Mouse (Mus musculus) limb, embryonic 12.5 days (tissue): ENCODE data around the gene Frmd8. TPM values are rescaled to one million over a fixed set of nuclear protein-coding genes. Genes with fewer than 3 reads are reported as not detected.
A peak's percentile ranks its signal among the peaks of the same experiment; 100 is the strongest.

Experiments
- ATAC-seq: fragments of 200-750 bp; cut with Nextera tagmentation; 2 replicates; pipeline ENCODE4 v1.8.0; 2017; ENCODE audit warnings: low read depth, moderate TSS enrichment; ENCODE audit not compliant: insufficient number of reproducible peaks, insufficient read depth, low FRiP score, low TSS enrichment
- H3K27ac ChIP-seq: fragments of 300-500 bp; sonication (generic); 2 replicates; pipeline ENCODE4 v1.5.1; 2016; ENCODE audit warnings: mild to moderate bottlenecking, moderate library complexity
- H3K27me3 ChIP-seq: fragments of 300-500 bp; sonication (generic); 2 replicates; pipeline ENCODE4 v1.6.1; 2016; ENCODE audit warnings: mild to moderate bottlenecking, moderate library complexity
- H3K36me3 ChIP-seq: fragments of 300-500 bp; sonication (generic); 2 replicates; pipeline ENCODE4 v1.6.1; 2016; ENCODE audit warnings: mild to moderate bottlenecking, moderate library complexity
- H3K4me1 ChIP-seq: fragments of 300-500 bp; sonication (generic); replicated peaks from 2 replicates; pipeline ENCODE4 v1.6.1; 2016
- H3K4me2 ChIP-seq: fragments of 300-500 bp; sonication (generic); 2 replicates; pipeline ENCODE4 v1.6.1; 2016; ENCODE audit warnings: mild to moderate bottlenecking, moderate library complexity
- H3K4me3 ChIP-seq: fragments of 300-500 bp; sonication (generic); replicated peaks from 2 replicates; pipeline ENCODE4 v1.5.1; 2016; ENCODE audit warnings: mild to moderate bottlenecking
- H3K9ac ChIP-seq: fragments of 300-500 bp; sonication (generic); replicated peaks from 2 replicates; pipeline ENCODE4 v1.6.1; 2016; ENCODE audit warnings: mild to moderate bottlenecking, moderate library complexity
- H3K9me3 ChIP-seq: fragments of 300-500 bp; sonication (generic); 2 replicates; pipeline ENCODE4 v1.6.1; 2016; ENCODE audit warnings: mild to moderate bottlenecking, moderate library complexity
- WGBS: fragments of 180-500 bp; shearing (Covaris S2); methylation state at CpG from one replicate; pipeline ENCODE4 v1.1.7; 2016; 5-methylcytosine and 5-hydroxymethylcytosine counted together
- polyA plus RNA-seq: library from polyadenylated mRNA; unstranded; fragments of >200 nt; fragmentation: Nextera tagmentation; extraction: Ambion mirVana; gene quantifications from 2 replicates; pipeline ENCODE4 v1.2.1, GENCODE M21; 2016

Frmd8 gene
- polyA plus RNA-seq, 1 experiment from 2014 or later, result 41.4 TPM

- peak overlapping the region; percentile 75 for H3K4me3 ChIP-seq
- H3K9ac ChIP-seq, result peak overlapping the region; percentile 79
- WGBS, result under 1% methylated on average over 67 of the region's 67 CpGs
- peak; percentile 97 for ATAC-seq
- H3K9me3 ChIP-seq, result no peaks in the 10 kb centered on the region
- H3K27ac ChIP-seq, result peak overlapping the region; percentile 99
- H3K27me3 ChIP-seq, result no peaks in the 10 kb centered on the region
- H3K4me2 ChIP-seq, result peak overlapping the region; percentile 70
- H3K36me3 ChIP-seq, result peaks cover 9% of the 10 kb centered on the region
- H3K4me1 ChIP-seq, result peaks cover 31% of the 10 kb centered on the region
These were observed 71.8 kb downstream of the Frmd8 start for GRCm38 (mm10) chr19:5803041-5803880.

GRCm38 (mm10) chr19:5802787-5803040, 72.4 kb downstream of the Frmd8 start:
- peak overlapping the region; percentile 99 for H3K27ac ChIP-seq
- H3K4me3 ChIP-seq, result peak overlapping the region; percentile 75
- no peak for ATAC-seq
- H3K36me3 ChIP-seq, result peaks cover 14% of the 10 kb centered on the region
- peak overlapping the region; percentile 70 for H3K4me2 ChIP-seq
- H3K9ac ChIP-seq, result peak overlapping the region; percentile 79
- peaks cover 31% of the 10 kb centered on the region for H3K4me1 ChIP-seq
- H3K9me3 ChIP-seq, result no peaks in the 10 kb centered on the region
- WGBS, result 0% methylated on average over 4 of the region's 4 CpGs
- H3K27me3 ChIP-seq, result no peaks in the 10 kb centered on the region

- peak overlapping the region; percentile 75 for H3K4me3 ChIP-seq
- H3K36me3 ChIP-seq, result peaks cover 19% of the 10 kb centered on the region
- H3K27ac ChIP-seq, result peak overlapping the region; percentile 99
- H3K4me1 ChIP-seq, result peaks cover 36% of the 10 kb centered on the region
- H3K27me3 ChIP-seq, result no peaks in the 10 kb centered on the region
- ATAC-seq, result no peak
- H3K9ac ChIP-seq, result peak overlapping the region; percentile 98
- under 1% methylated on average over 25 of the region's 25 CpGs for WGBS
- no peaks in the 10 kb centered on the region for H3K9me3 ChIP-seq
- peak overlapping the region; percentile 94 for H3K4me2 ChIP-seq
These were observed 72.9 kb downstream of the Frmd8 start for GRCm38 (mm10) chr19:5802011-5802786.

GRCm38 (mm10) chr19:5801432-5801964, 73.6 kb downstream of the Frmd8 start:
- peak overlapping the region; percentile 99 for H3K27ac ChIP-seq
- H3K27me3 ChIP-seq, result no peaks in the 10 kb centered on the region
- no peak for ATAC-seq
- H3K4me1 ChIP-seq, result peaks cover 37% of the 10 kb centered on the region
- peak overlapping the region; percentile 75 for H3K4me3 ChIP-seq
- H3K9me3 ChIP-seq, result no peaks in the 10 kb centered on the region
- WGBS, result 9% methylated on average over 3 of the region's 3 CpGs
- peak overlapping the region; percentile 94 for H3K4me2 ChIP-seq
- H3K36me3 ChIP-seq, result peaks cover 26% of the 10 kb centered on the region
- peak overlapping the region; percentile 98 for H3K9ac ChIP-seq

GRCm38 (mm10) chr19:5800632-5801431, 74.2 kb downstream of the Frmd8 start:
- WGBS, result under 1% methylated on average over 19 of the region's 19 CpGs
- Histone ChIP-seq H3K36me3 (peaks cover 32% of the 10 kb centered on the region), H3K27me3 (no peaks in the 10 kb centered on the region), H3K4me1 (peaks cover 38% of the 10 kb centered on the region), H3K9ac (peak overlapping the region; percentile 98), H3K27ac (peak overlapping the region; percentile 99), H3K9me3 (no peaks in the 10 kb centered on the region), H3K4me3 (peak overlapping the region; percentile 75), H3K4me2 (peak overlapping the region; percentile 94)
- no peak for ATAC-seq

- no peaks in the 10 kb centered on the region for H3K9me3 ChIP-seq
- WGBS, result 0% methylated on average over 2 of the region's 2 CpGs
- H3K27me3 ChIP-seq, result no peaks in the 10 kb centered on the region
- peak overlapping the region; percentile 75 for H3K4me3 ChIP-seq
- peak overlapping the region; percentile 99 for H3K27ac ChIP-seq
- peaks cover 40% of the 10 kb centered on the region for H3K4me1 ChIP-seq
- peak overlapping the region; percentile 98 for H3K9ac ChIP-seq
- peak overlapping the region; percentile 94 for H3K4me2 ChIP-seq
- no peak for ATAC-seq
- H3K36me3 ChIP-seq, result peaks cover 38% of the 10 kb centered on the region
These were observed 74.8 kb downstream of the Frmd8 start for GRCm38 (mm10) chr19:5800350-5800631.

Other genes with a start within 250 kb of the Frmd8 start
- 44.7 and 45.9 TPM in 2 replicates for gene Rela, start 237.8 kb downstream of the Frmd8 start, polyA plus RNA-seq
- 26.5 and 27.6 TPM in 2 replicates for gene Sipa1, start 211.6 kb downstream of the Frmd8 start, polyA plus RNA-seq
- gene Map3k11, start 186.5 kb downstream of the Frmd8 start, polyA plus RNA-seq, result 19.4 and 19.6 TPM in 2 replicates
- gene Pcnx3, start 186.4 kb downstream of the Frmd8 start, polyA plus RNA-seq, result 35.9 and 38.3 TPM in 2 replicates
- gene Kcnk7, start 170.9 kb downstream of the Frmd8 start, polyA plus RNA-seq, result 0.40 TPM in 1 of 2 replicates, not detected in the other
- gene Ehbp1l1, start 149.0 kb downstream of the Frmd8 start, polyA plus RNA-seq, result 15.9 and 16.5 TPM in 2 replicates
- gene Fam89b, start 145.6 kb downstream of the Frmd8 start, polyA plus RNA-seq, result 140 and 143 TPM in 2 replicates
- gene Ltbp3, start 134.4 kb downstream of the Frmd8 start, polyA plus RNA-seq, result 17.0 and 30.3 TPM in 2 replicates
- 74.9 and 78.0 TPM in 2 replicates for gene Scyl1, start 103.9 kb downstream of the Frmd8 start, polyA plus RNA-seq
- gene Slc25a45, start 2.5 kb upstream of the Frmd8 start, polyA plus RNA-seq, result 1.2 and 2.1 TPM in 2 replicates
- 5.5 and 6.6 TPM in 2 replicates for gene Tigd3, start 18.9 kb upstream of the Frmd8 start, polyA plus RNA-seq
- 192 and 199 TPM in 2 replicates for gene Dpf2, start 37.7 kb upstream of the Frmd8 start, polyA plus RNA-seq
- 2.7 and 3.0 TPM in 2 replicates for gene Cdc42ep2, start 49.5 kb upstream of the Frmd8 start, polyA plus RNA-seq
- 91.5 and 91.9 TPM in 2 replicates for gene Pola2, start 88.9 kb upstream of the Frmd8 start, polyA plus RNA-seq
- not detected in 2 replicates for gene Slc22a20, start 110.9 kb upstream of the Frmd8 start, polyA plus RNA-seq
- gene Capn1, start 140.6 kb upstream of the Frmd8 start, polyA plus RNA-seq, result 7.0 and 7.7 TPM in 2 replicates
- 25.1 and 28.0 TPM in 2 replicates for gene Syvn1, start 171.3 kb upstream of the Frmd8 start, polyA plus RNA-seq
- gene Mrpl49, start 182.5 kb upstream of the Frmd8 start, polyA plus RNA-seq, result 76.7 and 79.1 TPM in 2 replicates
- 775 and 779 TPM in 2 replicates for gene Fau, start 182.6 kb upstream of the Frmd8 start, polyA plus RNA-seq
- gene Znhit2, start 185.9 kb upstream of the Frmd8 start, polyA plus RNA-seq, result 33.1 and 39.0 TPM in 2 replicates
- gene Tm7sf2, start 193.1 kb upstream of the Frmd8 start, polyA plus RNA-seq, result 24.4 and 26.3 TPM in 2 replicates
- gene Vps51, start 202.0 kb upstream of the Frmd8 start, polyA plus RNA-seq, result 67.7 and 72.7 TPM in 2 replicates
- not detected in 2 replicates for gene Tmem262, start 204.8 kb upstream of the Frmd8 start, polyA plus RNA-seq
- gene Gm28374, start 207.0 kb upstream of the Frmd8 start, polyA plus RNA-seq, result 2.7 and 4.1 TPM in 2 replicates
- 71.5 and 75.6 TPM in 2 replicates for gene Zfpl1, start 209.7 kb upstream of the Frmd8 start, polyA plus RNA-seq
- 45.1 and 49.7 TPM in 2 replicates for gene Cdca5, start 209.7 kb upstream of the Frmd8 start, polyA plus RNA-seq
- gene AC131692.1, start 219.1 kb upstream of the Frmd8 start, polyA plus RNA-seq, result 0.56 and 0.82 TPM in 2 replicates
- 0.54 and 0.71 TPM in 2 replicates for gene Naaladl1, start 230.5 kb upstream of the Frmd8 start, polyA plus RNA-seq
- 55.0 and 58.8 TPM in 2 replicates for gene Sac3d1, start 243.4 kb upstream of the Frmd8 start, polyA plus RNA-seq